Mouse (Mus musculus): ENCODE data around the gene Rasgrf1.

DNA sequence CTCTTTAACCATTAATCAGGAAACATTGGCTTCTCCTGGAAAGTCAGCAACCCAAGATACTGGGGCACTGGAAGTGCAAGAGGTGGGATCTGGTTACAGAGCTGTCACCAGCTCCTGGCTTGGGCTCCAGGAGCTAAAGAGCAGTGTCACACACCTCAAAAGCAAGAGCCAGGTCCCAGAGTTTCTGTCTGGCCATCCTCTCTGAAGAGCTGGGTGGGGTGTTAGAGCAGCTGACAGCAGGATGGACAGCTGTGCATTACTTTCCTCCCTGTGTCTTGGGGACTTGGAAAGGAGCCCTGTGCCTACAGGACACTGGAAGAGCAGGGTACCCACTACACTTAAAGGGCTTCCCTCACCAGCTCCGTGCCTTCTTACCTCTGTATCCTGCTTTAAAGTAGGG is 72.5 kb downstream of the Rasgrf1 start:
- TF ChIP-seq POLR2A (IDR thresholded peaks at IDR 0.05; ENCODE audit: extremely low read depth, insufficient read depth, low read length) (no peak), CTCF (IDR thresholded peaks at IDR 0.05; ENCODE audit: extremely low read depth, insufficient read depth, low read length) (no peak)

Data from cortical plate, adult 2 months (tissue).